Mouse (Mus musculus): ENCODE data around the gene Kif9. TPM values are rescaled to one million over a fixed set of nuclear protein-coding genes. Genes with fewer than 3 reads are reported as not detected.

Kif9 gene
- polyA plus RNA-seq, 1 experiment from 2014 or later: 1.2 TPM

DNA sequence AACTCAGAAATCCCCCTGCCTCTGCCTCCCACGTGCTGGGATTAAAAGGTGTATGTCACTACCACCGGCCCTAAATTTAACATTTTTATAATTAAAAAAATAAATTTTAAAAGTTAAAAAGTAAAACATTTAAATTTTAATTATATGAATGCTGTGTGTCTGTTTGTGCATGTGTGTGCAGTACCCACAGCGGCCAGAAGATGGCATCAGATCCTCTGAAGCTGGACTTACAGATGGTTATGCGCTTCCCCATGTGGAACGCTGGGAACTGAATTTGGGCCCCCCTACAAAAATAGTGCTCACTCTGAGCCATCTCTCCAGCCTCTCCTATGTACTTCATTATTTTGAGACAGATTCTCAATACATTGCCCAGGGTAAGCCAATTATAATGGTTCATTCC lies 14.2 kb downstream of the Kif9 start:
- Histone ChIP-seq H3K4me2 (ENCODE audit: low read length) (no peak overlapping the region), H3K27ac (no peak overlapping the region), H3K4me3 (replicated peaks; ENCODE audit: low read depth, low read length) (no peak overlapping the region), H3K9me3 (replicated peaks; ENCODE audit: low read length) (0 out of 2 replicates have a peak, but pooled peaks cover 5% of the 10 kb centered on the region), H3K27me3 (ENCODE audit: insufficient read depth, low read length) (no peaks in the 10 kb centered on the region), H3K36me3 (ENCODE audit: insufficient read depth, low read length) (no peaks in the 10 kb centered on the region), H3K4me1 (replicated peaks; ENCODE audit: insufficient read depth, low read length) (no peaks in the 10 kb centered on the region), H3K9ac (ENCODE audit: low read depth, low read length) (no peak overlapping the region)
- WGBS: 58% methylated on average over 5 of the region's 5 CpGs
- no peak for DNase-seq (ENCODE audit: low spot score)
- TF ChIP-seq CTCF (IDR thresholded peaks at IDR 0.05; ENCODE audit: low read depth): peak; percentile 40
- ATAC-seq (replicated peaks; ENCODE audit: low FRiP score, low read depth): no peak

DNA sequence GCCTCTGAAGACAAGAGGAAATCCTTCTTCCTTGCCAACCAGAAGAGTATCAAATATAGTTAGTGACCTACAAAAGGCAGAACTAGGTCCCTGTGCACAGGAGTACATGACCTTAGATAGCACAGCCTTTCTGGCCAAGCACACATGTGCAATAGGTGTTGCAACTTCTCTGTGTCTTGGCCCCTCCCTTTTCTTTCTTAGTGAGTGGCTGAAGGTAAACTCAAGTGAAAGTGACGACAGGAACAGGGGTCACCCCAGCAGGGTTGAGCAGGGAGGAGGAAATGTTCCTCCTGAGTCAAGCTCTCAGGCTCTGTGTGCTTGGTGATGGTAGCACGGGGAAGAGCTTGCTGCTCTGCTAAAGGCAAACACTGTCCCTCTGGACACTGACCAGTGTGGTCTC lies 49.0 kb downstream of the Kif9 start:
- no peaks in the 10 kb centered on the region for H3K9me3 ChIP-seq (replicated peaks; ENCODE audit: low read length)
- TF ChIP-seq CTCF (IDR thresholded peaks at IDR 0.05; ENCODE audit: low read depth): no peak
- 0 out of 2 replicates have a peak, but pooled peaks cover 2% of the 10 kb centered on the region for H3K36me3 ChIP-seq (ENCODE audit: insufficient read depth, low read length)
- ATAC-seq (replicated peaks; ENCODE audit: low FRiP score, low read depth) (no peak), DNase-seq (ENCODE audit: low spot score) (no peak)
- 44% methylated on average over 2 of the region's 2 CpGs for WGBS
- no peak overlapping the region for H3K4me2 ChIP-seq (ENCODE audit: low read length)
- no peaks in the 10 kb centered on the region for H3K4me1 ChIP-seq (replicated peaks; ENCODE audit: insufficient read depth, low read length)
- no peak overlapping the region for H3K27ac ChIP-seq
- no peak overlapping the region for H3K4me3 ChIP-seq (replicated peaks; ENCODE audit: low read depth, low read length)
- no peak overlapping the region for H3K9ac ChIP-seq (ENCODE audit: low read depth, low read length)
- no peaks in the 10 kb centered on the region for H3K27me3 ChIP-seq (ENCODE audit: insufficient read depth, low read length)

DNA sequence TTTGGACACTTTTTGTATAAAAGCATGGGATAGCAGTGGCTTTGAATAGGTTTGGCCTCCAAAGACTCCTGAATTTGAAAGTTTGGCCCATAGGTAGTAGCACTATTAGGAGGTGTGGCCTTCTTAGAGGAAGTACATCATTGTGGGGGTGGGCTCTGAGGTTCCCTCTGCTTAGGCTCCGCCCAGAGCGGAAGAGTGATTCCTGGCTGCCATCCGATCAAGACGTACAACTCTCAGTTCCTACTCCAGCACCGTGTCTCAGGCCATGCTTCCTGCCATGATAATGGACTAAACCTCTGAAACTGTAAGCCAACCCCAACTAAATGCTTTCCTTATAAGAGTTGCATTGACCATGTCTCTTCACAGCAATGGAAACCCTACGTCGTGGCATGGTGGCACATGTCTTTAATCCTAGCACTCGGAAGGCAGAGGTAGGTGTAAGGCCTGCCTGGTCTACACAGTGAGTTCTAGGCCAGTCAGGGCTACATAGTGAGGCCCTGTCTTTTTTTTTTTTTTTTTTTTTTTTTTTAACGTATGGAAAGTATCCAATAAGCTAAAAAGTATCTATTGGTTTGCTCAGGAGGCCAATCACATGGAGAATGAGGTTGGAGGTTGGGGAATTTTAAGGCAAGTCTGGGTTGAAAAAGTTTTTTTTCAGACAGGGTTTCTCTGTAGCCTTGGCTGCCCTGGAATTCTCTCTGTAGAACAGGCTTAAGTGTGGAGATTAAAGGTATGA lies 52.4 kb downstream of the Kif9 start:
- no peak for TF ChIP-seq CTCF (IDR thresholded peaks at IDR 0.05; ENCODE audit: low read depth)
- Histone ChIP-seq H3K27me3 (ENCODE audit: insufficient read depth, low read length) (no peaks in the 10 kb centered on the region), H3K4me2 (ENCODE audit: low read length) (no peak overlapping the region), H3K4me1 (replicated peaks; ENCODE audit: insufficient read depth, low read length) (peaks cover under 1% of the 10 kb centered on the region; the same call in 1 of the 2 replicates), H3K9me3 (replicated peaks; ENCODE audit: low read length) (no peaks in the 10 kb centered on the region), H3K4me3 (replicated peaks; ENCODE audit: low read depth, low read length) (no peak overlapping the region), H3K36me3 (ENCODE audit: insufficient read depth, low read length) (0 out of 2 replicates have a peak, but pooled peaks cover 2% of the 10 kb centered on the region), H3K9ac (ENCODE audit: low read depth, low read length) (no peak overlapping the region), H3K27ac (no peak overlapping the region)
- 63% methylated on average over 9 of the region's 9 CpGs for WGBS
- DNase-seq (ENCODE audit: low spot score) (no peak), ATAC-seq (replicated peaks; ENCODE audit: low FRiP score, low read depth) (no peak)

DNA sequence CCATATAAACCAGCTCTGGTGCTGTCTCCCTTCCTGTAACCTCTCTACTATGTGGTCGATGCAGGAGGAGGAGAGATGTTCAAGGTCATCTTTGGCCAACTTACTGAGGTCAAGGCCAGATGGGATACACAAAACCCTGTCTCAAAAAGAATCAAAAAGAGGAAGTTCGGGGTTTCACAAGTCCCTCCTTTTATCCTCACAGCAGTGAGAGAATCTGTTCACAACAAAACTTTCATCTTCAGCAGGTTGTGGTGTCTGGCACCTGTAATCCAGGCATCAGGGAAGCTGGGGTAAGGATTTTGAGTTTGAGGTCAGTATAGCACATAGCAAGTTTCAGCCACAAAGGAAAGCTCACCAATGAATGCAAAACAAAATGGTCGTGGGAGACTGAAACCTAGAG lies 53.9 kb downstream of the Kif9 start:
- Histone ChIP-seq H3K4me2 (ENCODE audit: low read length) (no peak overlapping the region), H3K27me3 (ENCODE audit: insufficient read depth, low read length) (no peaks in the 10 kb centered on the region), H3K9ac (ENCODE audit: low read depth, low read length) (no peak overlapping the region), H3K27ac (no peak overlapping the region), H3K4me3 (replicated peaks; ENCODE audit: low read depth, low read length) (no peak overlapping the region), H3K9me3 (replicated peaks; ENCODE audit: low read length) (no peaks in the 10 kb centered on the region), H3K4me1 (replicated peaks; ENCODE audit: insufficient read depth, low read length) (peaks cover 12% of the 10 kb centered on the region), H3K36me3 (ENCODE audit: insufficient read depth, low read length) (0 out of 2 replicates have a peak, but pooled peaks cover 2% of the 10 kb centered on the region)
- 69% methylated on average over 3 of the region's 3 CpGs for WGBS
- no peak for DNase-seq (ENCODE audit: low spot score)
- no peak for ATAC-seq (replicated peaks; ENCODE audit: low FRiP score, low read depth)
- no peak for TF ChIP-seq CTCF (IDR thresholded peaks at IDR 0.05; ENCODE audit: low read depth)

DNA sequence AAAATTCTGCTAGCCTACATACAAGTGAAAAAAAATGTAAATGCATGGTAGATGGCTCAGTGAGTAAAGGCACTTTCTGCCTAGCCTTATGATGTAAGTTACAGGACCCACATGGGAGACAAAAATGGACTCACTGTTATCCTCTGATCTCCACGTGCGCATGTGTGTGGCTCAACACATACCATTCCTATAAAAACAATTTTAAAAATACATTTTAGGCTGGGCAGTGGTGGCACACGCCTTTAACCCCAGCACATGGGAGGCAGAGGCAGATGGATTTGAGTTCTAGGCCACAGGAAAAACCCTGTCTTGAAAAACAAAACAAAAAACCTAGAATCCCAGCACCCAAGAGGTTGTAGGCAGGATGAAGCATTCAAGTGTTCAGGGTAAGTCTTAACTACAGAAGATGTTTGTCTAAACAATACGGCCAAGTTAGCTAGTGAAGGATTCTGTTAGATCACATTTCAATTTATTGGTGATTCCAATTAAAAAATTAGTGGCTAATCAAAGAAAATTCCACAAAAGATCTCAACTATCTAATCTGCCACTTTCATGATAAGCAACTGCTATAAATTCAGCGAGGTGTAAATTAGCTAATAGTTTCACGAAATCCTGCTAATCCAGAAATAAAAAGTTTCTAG lies 54.5 kb downstream of the Kif9 start:
- no peak for ATAC-seq (replicated peaks; ENCODE audit: low FRiP score, low read depth)
- 24% methylated on average over 6 of the region's 6 CpGs for WGBS
- H3K4me2 ChIP-seq (ENCODE audit: low read length): peak overlapping the region; percentile 55
- H3K27me3 ChIP-seq (ENCODE audit: insufficient read depth, low read length): no peaks in the 10 kb centered on the region
- no peaks in the 10 kb centered on the region for H3K36me3 ChIP-seq (ENCODE audit: insufficient read depth, low read length)
- peak overlapping the region; percentile 99 for H3K4me3 ChIP-seq (replicated peaks; ENCODE audit: low read depth, low read length)
- DNase-seq (ENCODE audit: low spot score): peak; percentile 31
- H3K9ac ChIP-seq (ENCODE audit: low read depth, low read length): peak overlapping the region; percentile 100
- H3K27ac ChIP-seq: no peak overlapping the region
- no peak for TF ChIP-seq CTCF (IDR thresholded peaks at IDR 0.05; ENCODE audit: low read depth)
- H3K9me3 ChIP-seq (replicated peaks; ENCODE audit: low read length): no peaks in the 10 kb centered on the region
- peaks cover 14% of the 10 kb centered on the region for H3K4me1 ChIP-seq (replicated peaks; ENCODE audit: insufficient read depth, low read length)

DNA sequence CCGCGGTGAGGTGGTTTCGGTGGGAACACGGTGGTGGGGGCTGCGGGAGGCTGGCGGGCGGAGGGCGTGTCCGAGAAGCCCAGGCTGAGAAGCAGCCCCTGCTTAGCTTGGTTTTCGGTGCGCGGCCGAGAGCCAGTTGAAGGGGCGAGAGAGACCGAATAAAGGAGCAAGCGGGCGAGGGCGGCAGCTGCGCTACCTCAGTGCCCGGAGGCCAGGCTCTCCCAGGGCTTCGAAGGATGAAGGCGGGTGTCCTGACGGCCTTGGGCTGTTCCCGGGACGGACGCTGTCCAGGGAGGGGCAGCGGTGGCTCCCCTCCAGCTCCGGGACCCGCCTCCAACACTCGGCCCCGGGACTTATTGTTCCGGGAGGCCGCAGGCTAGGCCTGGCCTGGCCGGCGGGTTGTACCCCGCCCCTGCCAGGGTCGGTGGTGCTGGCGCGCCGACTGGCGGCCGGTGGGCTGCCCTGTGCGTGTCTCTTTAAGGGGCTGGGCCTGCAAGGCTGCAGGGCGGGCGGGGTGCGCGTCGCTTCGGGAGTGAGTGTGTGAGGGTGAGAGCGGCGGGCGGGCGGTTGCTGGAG lies 55.2 kb downstream of the Kif9 start:
- DNase-seq (ENCODE audit: low spot score): peak; percentile 98
- Histone ChIP-seq H3K27me3 (ENCODE audit: insufficient read depth, low read length) (no peaks in the 10 kb centered on the region), H3K4me1 (replicated peaks; ENCODE audit: insufficient read depth, low read length) (peaks cover 14% of the 10 kb centered on the region), H3K9ac (ENCODE audit: low read depth, low read length) (peak overlapping the region; percentile 100), H3K4me2 (ENCODE audit: low read length) (peak overlapping the region; percentile 55), H3K4me3 (replicated peaks; ENCODE audit: low read depth, low read length) (peak overlapping the region; percentile 99), H3K36me3 (ENCODE audit: insufficient read depth, low read length) (no peaks in the 10 kb centered on the region), H3K9me3 (replicated peaks; ENCODE audit: low read length) (no peaks in the 10 kb centered on the region), H3K27ac (peak overlapping the region; percentile 100)
- TF ChIP-seq CTCF (IDR thresholded peaks at IDR 0.05; ENCODE audit: low read depth): peak; percentile 85
- under 1% methylated on average over 48 of the region's 53 CpGs for WGBS
- ATAC-seq (replicated peaks; ENCODE audit: low FRiP score, low read depth): peak; percentile 99
